Mouse (Mus musculus): ENCODE measurements at regions not wholly inside any gene's neighbourhood (a gene's known extent, or its start where the extent isn't known, plus 50 kb on each side); places are given as distances from the start of the nearest gene placed in this dataset.

DNA sequence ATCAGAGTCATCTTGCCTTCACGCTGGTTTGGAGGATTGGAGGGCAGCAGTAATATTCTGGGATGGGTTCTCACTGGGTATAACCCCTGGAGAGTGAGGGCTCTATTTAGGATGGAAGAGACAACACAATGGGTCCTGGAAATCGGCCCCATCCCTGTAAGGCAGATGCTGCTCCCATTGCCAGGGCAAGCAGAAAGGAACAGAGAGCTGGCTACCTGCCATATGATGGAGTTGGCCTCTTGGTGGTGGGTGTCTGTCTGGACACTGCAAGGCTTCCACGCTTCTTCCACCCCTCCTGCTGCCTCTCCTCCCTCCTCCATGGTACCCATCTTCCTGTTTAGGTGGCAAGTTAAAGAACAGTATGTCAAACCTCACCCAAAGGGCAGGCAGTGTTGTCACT is 308.6 kb downstream of the Glrx3 start:
- in situ Hi-C loops (cut with MboI, MseI), result no loop called here

- in situ Hi-C loops (cut with MboI, MseI), result no loop called here
Measured at GRCm38 (mm10) chr7:137748936-137749335, 311.5 kb downstream of the Glrx3 start.

DNA sequence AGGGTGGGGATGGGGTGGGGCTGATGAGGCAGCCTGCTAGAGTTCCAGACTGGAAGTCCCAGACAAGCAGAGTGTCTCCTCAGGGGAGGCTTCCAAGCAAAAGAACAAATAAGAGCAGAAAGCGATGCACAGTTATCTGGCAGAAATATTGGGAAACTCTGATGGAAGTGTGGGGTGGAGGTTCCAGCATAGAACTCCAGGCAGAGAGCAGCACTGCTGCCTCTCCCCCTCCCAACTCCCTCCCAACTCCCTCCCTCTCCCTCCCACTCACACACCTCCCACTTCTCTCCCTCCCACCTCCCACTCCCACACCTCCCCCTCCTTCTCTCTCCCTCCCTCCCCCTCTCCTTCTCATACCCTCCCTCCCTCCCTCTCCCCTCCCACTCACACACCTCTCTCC is 313.3 kb downstream of the Glrx3 start:
- in situ Hi-C loops (cut with MboI, MseI), result no loop called here

- in situ Hi-C loops (cut with MboI, MseI), result no loop called here
Measured at GRCm38 (mm10) chr7:137751151-137751859, 313.9 kb downstream of the Glrx3 start.

DNA sequence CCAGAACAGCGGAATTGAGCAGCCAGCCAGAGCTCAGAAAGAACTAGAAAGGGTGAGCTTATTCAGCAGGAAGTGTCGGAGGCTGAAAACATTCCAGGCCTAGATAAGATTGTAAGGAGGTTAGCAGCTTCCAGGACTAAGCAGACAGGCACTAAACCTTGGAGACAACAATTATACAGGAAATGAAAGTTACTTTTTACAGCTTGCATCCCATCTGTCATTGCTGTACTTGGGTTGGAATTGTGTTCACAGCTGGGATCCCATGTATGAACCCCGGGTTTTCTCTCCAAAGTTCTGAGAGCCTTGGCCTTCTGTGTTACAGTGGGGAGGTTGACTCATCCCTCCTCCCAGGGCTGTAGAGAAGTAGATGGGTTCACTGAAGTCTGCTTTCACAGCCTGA is 328.5 kb downstream of the Glrx3 start:
- in situ Hi-C loops (cut with MboI, MseI), result loop anchor here in 1 of 2 experiments (10.0 kb wide), 1 partner anchor 1091 kb away; no protein-coding TSS in a partner anchor

DNA sequence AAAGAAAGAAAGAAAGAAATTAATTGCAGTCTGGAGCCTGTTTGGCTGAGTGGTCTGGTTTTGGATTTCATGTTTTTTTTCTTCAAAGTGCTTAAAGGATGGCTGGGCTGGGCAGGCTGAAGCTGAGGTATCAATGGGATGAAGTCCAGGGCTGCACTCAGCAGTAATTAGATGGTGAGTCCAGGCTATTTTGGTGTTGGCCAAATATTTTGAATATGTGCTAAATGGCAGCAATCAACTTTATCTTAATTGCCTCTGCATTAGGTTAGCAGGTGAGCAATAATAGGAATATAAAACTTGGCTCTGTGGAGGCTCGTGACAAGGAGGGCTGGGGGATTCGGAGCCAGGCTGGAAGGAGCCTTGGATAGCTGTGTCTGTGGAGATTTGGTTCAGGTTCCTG is 329.3 kb downstream of the Glrx3 start:
- in situ Hi-C loops (cut with MboI, MseI), result loop anchor here in 1 of 2 experiments (10.0 kb wide), 1 partner anchor 1092 kb away; no protein-coding TSS in a partner anchor

DNA sequence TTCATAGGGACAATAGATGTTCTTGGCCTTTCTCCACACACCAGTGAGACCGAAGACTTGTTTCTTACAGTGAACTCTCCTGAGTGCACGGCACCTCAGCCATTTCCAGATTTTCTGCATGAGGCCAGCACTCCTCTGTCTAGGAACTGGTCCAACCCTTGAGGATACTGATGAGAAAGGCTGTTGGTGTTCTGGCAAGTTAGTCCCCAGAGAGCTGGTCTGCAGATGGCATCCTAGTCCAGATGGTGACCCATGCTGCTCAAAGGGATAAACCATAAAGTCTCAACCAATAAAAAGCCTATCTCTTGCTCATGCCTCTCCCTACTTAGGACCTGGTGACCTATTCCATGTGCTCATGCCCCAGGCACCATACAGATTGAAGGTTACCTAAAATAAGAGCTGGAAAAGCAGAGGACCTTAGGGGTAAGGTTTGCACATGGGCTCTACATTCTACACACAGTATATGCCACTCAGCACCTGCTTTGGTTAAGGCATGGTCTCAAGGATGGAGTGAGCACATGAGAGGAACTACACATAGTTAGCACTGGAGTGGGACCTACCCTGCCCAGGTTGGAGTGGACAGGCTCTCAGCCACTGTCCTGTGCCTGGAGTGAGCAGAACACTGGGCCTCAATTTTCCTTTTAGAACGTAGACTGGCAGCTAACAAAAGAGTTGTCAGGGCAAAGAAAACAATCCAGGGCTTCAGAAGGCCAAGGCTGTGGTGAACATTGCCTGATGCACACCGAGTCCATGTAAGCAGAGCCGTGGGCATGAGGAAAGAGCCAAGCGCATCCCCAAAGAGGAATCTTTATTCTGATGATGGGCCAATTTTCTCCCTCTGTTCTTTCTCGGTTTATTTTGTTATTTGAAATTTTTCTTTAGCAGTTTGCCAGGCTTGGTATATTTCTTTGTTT is 335.9 kb downstream of the Glrx3 start:
- in situ Hi-C loops (cut with MboI, MseI), result no loop called here

GRCm38 (mm10) chr7:137773965-137774310 is 336.5 kb downstream of the Glrx3 start:
- in situ Hi-C loops (cut with MboI, MseI), result no loop called here

DNA sequence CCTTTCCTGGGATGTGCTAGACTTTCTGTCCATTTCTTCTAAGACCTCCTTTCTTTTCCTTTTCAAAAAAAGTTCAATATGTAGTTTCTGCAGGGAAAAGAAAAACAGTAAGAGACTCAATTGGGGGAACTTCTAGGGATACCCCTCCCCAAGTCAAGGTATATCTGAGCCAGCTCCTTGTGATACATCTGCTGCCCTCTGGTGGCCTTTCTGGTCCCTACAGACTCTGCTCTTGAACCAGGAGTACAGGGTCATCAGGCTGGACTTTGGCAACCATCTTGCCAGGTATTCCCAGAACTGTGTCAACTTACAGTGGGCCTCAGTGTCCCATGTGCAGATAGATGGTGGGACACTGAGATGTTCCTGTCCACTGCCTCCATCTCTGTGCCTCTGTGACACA is 346.5 kb downstream of the Glrx3 start:
- in situ Hi-C loops (cut with MboI, MseI), result loop anchor here in 1 of 2 experiments (10.0 kb wide), 1 partner anchor 309 kb away; no protein-coding TSS in a partner anchor

- in situ Hi-C loops (cut with MboI, MseI), result no loop called here
Measured at GRCm38 (mm10) chr7:137805361-137805760, 367.9 kb downstream of the Glrx3 start.

- in situ Hi-C loops (cut with MboI, MseI), result no loop called here
Measured at GRCm38 (mm10) chr7:137812839-137813238, 375.4 kb downstream of the Glrx3 start.

DNA sequence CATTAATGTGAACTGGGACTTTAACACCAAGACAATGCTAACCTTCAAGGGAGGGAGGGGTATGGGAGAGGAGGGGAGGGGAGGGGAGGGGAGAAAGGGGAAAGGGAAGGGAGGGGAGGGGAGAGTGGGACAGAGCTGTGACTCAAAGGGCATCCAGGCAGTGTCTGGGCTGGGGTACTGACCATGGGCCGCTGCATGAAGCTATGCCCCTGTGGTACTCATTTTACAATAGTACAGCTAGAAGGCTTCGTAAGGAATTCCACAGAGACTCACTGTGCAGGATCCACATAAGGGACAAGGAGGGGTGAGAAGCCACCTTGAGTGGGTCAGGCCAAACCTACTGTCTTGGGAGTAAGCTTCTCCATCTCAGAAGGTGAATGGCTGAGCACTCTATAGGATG is 403.1 kb downstream of the Glrx3 start:
- in situ Hi-C loops (cut with MboI, MseI), result loop anchor here in 1 of 2 experiments (10.0 kb wide), 1 partner anchor 1164 kb away; no protein-coding TSS in a partner anchor

DNA sequence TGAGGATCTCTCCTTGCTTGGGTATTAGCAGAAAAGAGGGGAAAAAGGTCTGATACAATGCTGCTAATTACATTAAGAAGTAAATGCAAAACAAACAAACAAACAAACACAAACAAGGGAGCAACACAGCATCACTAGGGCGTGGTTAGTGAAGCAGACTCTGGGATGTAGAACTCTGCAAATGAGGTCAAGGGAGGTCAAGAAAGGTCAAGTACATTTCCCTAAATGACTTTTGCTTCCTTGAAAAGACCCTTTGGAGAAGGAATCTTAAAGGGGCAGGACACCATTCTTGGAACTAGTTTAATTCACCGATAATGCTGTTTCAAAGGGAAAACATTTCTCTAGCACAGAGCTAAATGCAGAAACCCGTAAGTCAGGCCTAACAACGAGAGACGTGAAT is 403.6 kb downstream of the Glrx3 start:
- in situ Hi-C loops (cut with MboI, MseI), result loop anchor here in 1 of 2 experiments (10.0 kb wide), 1 partner anchor 1164 kb away; no protein-coding TSS in a partner anchor

DNA sequence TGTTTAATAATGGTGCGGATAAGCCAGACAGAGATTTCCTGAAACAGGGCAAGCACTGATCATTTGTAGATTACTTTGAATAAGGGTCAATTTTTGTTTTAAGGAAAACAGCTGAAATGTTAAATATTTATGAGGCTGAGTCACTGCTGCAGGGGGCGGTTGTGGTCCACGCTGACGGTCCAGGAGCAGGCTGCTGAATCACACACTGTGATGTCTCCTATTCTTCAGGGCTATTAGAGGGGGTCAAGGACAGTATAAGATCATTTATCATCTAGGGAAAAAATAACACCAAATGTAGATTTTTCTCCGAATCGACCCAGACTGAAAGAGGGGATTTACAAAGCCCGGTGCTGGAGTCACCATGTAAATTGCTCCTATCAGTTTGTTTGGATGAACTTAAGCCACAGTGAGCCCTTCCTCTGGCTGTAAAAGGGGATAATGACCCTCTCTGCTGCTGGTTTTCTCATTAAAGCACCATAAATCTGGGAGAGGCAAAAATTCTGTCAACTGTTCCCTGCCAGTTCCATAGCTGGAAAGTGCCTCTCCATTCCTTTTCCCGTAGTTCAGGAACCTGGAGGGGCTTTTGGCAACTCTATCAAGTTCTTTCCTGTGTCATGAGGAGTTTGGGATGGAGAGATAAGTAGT is 404.2 kb downstream of the Glrx3 start:
- in situ Hi-C loops (cut with MboI, MseI), result loop anchor here in 1 of 2 experiments (10.0 kb wide), 1 partner anchor 1163 kb away; no protein-coding TSS in a partner anchor

GRCm38 (mm10) chr7:137847856-137848255 is 410.4 kb downstream of the Glrx3 start:
- in situ Hi-C loops (cut with MboI, MseI), result loop anchor here in 1 of 2 experiments (10.0 kb wide), 1 partner anchor 1157 kb away; no protein-coding TSS in a partner anchor

- in situ Hi-C loops (cut with MboI, MseI), result no loop called here
Measured at GRCm38 (mm10) chr7:137851061-137851460, 413.6 kb downstream of the Glrx3 start.

- in situ Hi-C loops (cut with MboI, MseI), result no loop called here
Measured at GRCm38 (mm10) chr7:137859681-137860080, 422.3 kb downstream of the Glrx3 start.

- in situ Hi-C loops (cut with MboI, MseI), result no loop called here
Measured at GRCm38 (mm10) chr7:137860520-137860919, 423.1 kb downstream of the Glrx3 start.

- in situ Hi-C loops (cut with MboI, MseI), result no loop called here
Measured at GRCm38 (mm10) chr7:137864912-137865311, 427.5 kb downstream of the Glrx3 start.

- in situ Hi-C loops (cut with MboI, MseI), result no loop called here
Measured at GRCm38 (mm10) chr7:137865457-137865856, 428.0 kb downstream of the Glrx3 start.

DNA sequence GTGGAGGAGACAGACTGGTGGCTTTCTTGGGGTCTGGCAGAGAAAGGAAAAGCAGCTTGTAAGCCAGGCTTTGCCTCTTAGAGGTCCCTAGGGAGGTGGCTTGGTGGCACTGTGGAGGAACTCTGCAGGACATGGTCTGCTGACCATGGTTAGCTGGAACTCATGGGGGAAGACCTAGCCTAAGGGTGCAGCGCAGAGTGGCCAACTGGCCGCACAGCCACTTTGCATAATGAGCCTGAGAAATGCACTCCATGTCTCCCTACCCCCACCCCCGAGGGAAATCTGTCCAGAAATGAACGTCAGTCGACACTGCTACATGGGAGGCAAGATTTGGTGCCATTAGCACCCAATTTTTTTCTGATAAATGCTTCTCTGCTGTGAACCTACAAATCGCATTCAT is 429.5 kb downstream of the Glrx3 start:
- in situ Hi-C loops (cut with MboI, MseI), result no loop called here

- in situ Hi-C loops (cut with MboI, MseI), result no loop called here
Measured at GRCm38 (mm10) chr7:137868501-137868900, 431.1 kb downstream of the Glrx3 start.
